Mouse (Mus musculus) heart, postnatal 0 days (tissue): ENCODE data around the gene Rcn1. TPM values are rescaled to one million over a fixed set of nuclear protein-coding genes. Genes with fewer than 3 reads are reported as not detected.

Experiments
- ATAC-seq: fragments of 200-750 bp; cut with Nextera tagmentation; 2 replicates; pipeline ENCODE4 v1.8.0; 2017; ENCODE audit warnings: low read depth, moderate number of reproducible peaks, moderate library complexity; ENCODE audit not compliant: insufficient read depth
- DNase-seq: peaks from one replicate; pipeline ENCODE4 v3.0.0-alpha.2; 2016; ENCODE audit warnings: low spot score
- H3K27ac ChIP-seq: fragments of 300-500 bp; sonication (generic); 2 replicates; pipeline ENCODE4 v1.5.1; 2014; ENCODE audit warnings: low read depth, mild to moderate bottlenecking
- H3K27me3 ChIP-seq: fragments of 300-500 bp; sonication (generic); 2 replicates; pipeline ENCODE4 v1.6.1; 2014; ENCODE audit warnings: low read length, mixed read lengths; ENCODE audit not compliant: control insufficient read depth, insufficient read depth
- H3K36me3 ChIP-seq: fragments of 300-500 bp; sonication (generic); replicated peaks from 2 replicates; pipeline ENCODE4 v1.6.1; 2014; ENCODE audit warnings: low read length, mixed read lengths; ENCODE audit not compliant: control insufficient read depth, insufficient read depth
- H3K4me1 ChIP-seq: fragments of 300-500 bp; sonication (generic); 2 replicates; pipeline ENCODE4 v1.6.1; 2014; ENCODE audit warnings: antibody characterized with exemption; ENCODE audit not compliant: control insufficient read depth, insufficient read depth
- H3K4me2 ChIP-seq: fragments of 300-500 bp; sonication (generic); 2 replicates; pipeline ENCODE4 v1.6.1; 2014; ENCODE audit warnings: low read depth, mild to moderate bottlenecking, low read length, moderate library complexity
- H3K4me3 ChIP-seq: fragments of 300-500 bp; sonication (generic); 2 replicates; pipeline ENCODE4 v1.5.1; 2014; ENCODE audit warnings: low read depth, low read length
- H3K9ac ChIP-seq: fragments of 300-500 bp; sonication (generic); replicated peaks from 2 replicates; pipeline ENCODE4 v1.6.1; 2014; ENCODE audit warnings: low read depth, low read length, mixed read lengths
- H3K9me3 ChIP-seq: fragments of 300-500 bp; sonication (generic); replicated peaks from 2 replicates; pipeline ENCODE4 v1.6.1; 2016; ENCODE audit warnings: low read length; ENCODE audit not compliant: control insufficient read depth
- CTCF ChIP-seq: IDR thresholded peaks from 2 replicates; pipeline ENCODE4 v1.5.1; 2016; ENCODE audit warnings: antibody characterized with exemption, control low read depth, low read depth
- EP300 ChIP-seq: IDR thresholded peaks from 2 replicates; pipeline ENCODE4 v1.6.1; 2016; ENCODE audit warnings: antibody characterized with exemption, low read depth
- WGBS: fragments of 180-500 bp; shearing (Covaris S2); extraction: QIAGEN DNeasy Blood & Tissue Kit; methylation state at CpG from one replicate; pipeline ENCODE4 v1.1.7; 2014; 5-methylcytosine and 5-hydroxymethylcytosine counted together
- polyA plus RNA-seq: library from polyadenylated mRNA; unstranded; fragments of >200 nt; fragmentation: Nextera tagmentation; extraction: Ambion mirVana; gene quantifications from 2 replicates; pipeline ENCODE4 v1.2.1, GENCODE M21; 2015
- total RNA-seq: library from RNA; depleted of rRNA; stranded (reverse); fragments of >200 nt; gene quantifications from 2 replicates; pipeline ENCODE4 v1.2.3, GENCODE M21; 2014; ENCODE audit warnings: low replicate concordance; rRNA removed

Gene Rcn1
- total RNA-seq (33.3 and 34.5 TPM in 2 replicates), polyA plus RNA-seq (54.0 and 58.8 TPM in 2 replicates)

GRCm38 (mm10) chr2:105399085-105399891, at the start of gene Rcn1:
TSS of gene Rcn1 (minus strand) at chr2:105399319.
- WGBS, result under 1% methylated on average over 57 of the region's 57 CpGs
- Histone ChIP-seq H3K4me1 (peaks cover 20% of the 10 kb centered on the region; the same call in 1 of the 2 replicates), H3K36me3 (peaks cover 2% of the 10 kb centered on the region; the same call in 1 of the 2 replicates), H3K4me2 (peak within 1 kb of the TSS; percentile 91), H3K27me3 (no peaks in the 10 kb centered on the region), H3K9ac (peak within 1 kb of the TSS; percentile 93), H3K9me3 (no peaks in the 10 kb centered on the region), H3K27ac (peak within 1 kb of the TSS; percentile 94), H3K4me3 (peak within 1 kb of the TSS; percentile 91)
- TF ChIP-seq EP300 (no peak), CTCF (no peak)
- ATAC-seq (peak; percentile 90), DNase-seq (peak; percentile 86)

- Histone ChIP-seq H3K27me3 (no peaks in the 10 kb centered on the region), H3K4me1 (no peaks in the 10 kb centered on the region), H3K4me2 (no peak overlapping the region), H3K9ac (no peak overlapping the region), H3K9me3 (no peaks in the 10 kb centered on the region), H3K36me3 (no peaks in the 10 kb centered on the region), H3K27ac (no peak overlapping the region), H3K4me3 (no peak overlapping the region)
- 30% methylated on average over 3 of the region's 3 CpGs for WGBS
- DNase-seq (no peak), ATAC-seq (no peak)
- TF ChIP-seq CTCF (peak; percentile 39; the same call in 1 of the 2 replicates), EP300 (no peak)
Observed at GRCm38 (mm10) chr2:105444072-105444471, 45.0 kb upstream of the Rcn1 start.

GRCm38 (mm10) chr2:105439022-105439421, 39.9 kb upstream of the Rcn1 start:
- Histone ChIP-seq H3K27me3 (no peaks in the 10 kb centered on the region), H3K9me3 (no peaks in the 10 kb centered on the region), H3K4me2 (no peak overlapping the region), H3K36me3 (no peaks in the 10 kb centered on the region), H3K4me1 (no peaks in the 10 kb centered on the region; the same call in 1 of the 2 replicates), H3K27ac (no peak overlapping the region), H3K9ac (no peak overlapping the region), H3K4me3 (no peak overlapping the region)
- no peak for ATAC-seq
- no peak for DNase-seq
- TF ChIP-seq EP300 (no peak), CTCF (no peak)
- 70% methylated on average over 4 of the region's 4 CpGs for WGBS

GRCm38 (mm10) chr2:105438525-105438924, 39.4 kb upstream of the Rcn1 start:
- Histone ChIP-seq H3K9me3 (no peaks in the 10 kb centered on the region), H3K4me2 (no peak overlapping the region), H3K27me3 (no peaks in the 10 kb centered on the region), H3K27ac (no peak overlapping the region), H3K9ac (no peak overlapping the region), H3K4me1 (no peaks in the 10 kb centered on the region; the same call in 1 of the 2 replicates), H3K4me3 (no peak overlapping the region), H3K36me3 (no peaks in the 10 kb centered on the region)
- ATAC-seq, result no peak
- 91% methylated on average over 2 of the region's 2 CpGs for WGBS
- no peak for DNase-seq
- TF ChIP-seq CTCF (no peak), EP300 (no peak)

GRCm38 (mm10) chr2:105432927-105433326, 33.8 kb upstream of the Rcn1 start:
- Histone ChIP-seq H3K4me1 (peaks cover 4% of the 10 kb centered on the region; the same call in 1 of the 2 replicates), H3K9me3 (no peaks in the 10 kb centered on the region), H3K36me3 (no peaks in the 10 kb centered on the region), H3K27me3 (no peaks in the 10 kb centered on the region), H3K4me3 (peak overlapping the region; percentile 23), H3K27ac (no peak overlapping the region), H3K4me2 (peak overlapping the region; percentile 53), H3K9ac (no peak overlapping the region)
- ATAC-seq, result no peak
- DNase-seq, result no peak
- no peak for TF ChIP-seq CTCF
- no peak for TF ChIP-seq EP300
- WGBS, result 5% methylated on average over 10 of the region's 10 CpGs
